Mouse (Mus musculus): Measurements from ENCODE around the gene Iqgap1. TPM values are rescaled to one million over a fixed set of nuclear protein-coding genes. Genes with fewer than 3 reads are reported as not detected.

Gene Iqgap1
- polyA plus RNA-seq, 1 experiment from 2014 or later, result 14.4 TPM

GRCm38 (mm10) chr7:80830193-80830803 is 4.5 kb upstream of the Iqgap1 start:
- Histone ChIP-seq H3K9ac (no peak overlapping the region), H3K9me3 (replicated peaks) (no peaks in the 10 kb centered on the region), H3K4me1 (replicated peaks) (peaks cover 11% of the 10 kb centered on the region), H3K27ac (replicated peaks) (no peak overlapping the region), H3K36me3 (replicated peaks) (no peaks in the 10 kb centered on the region), H3K4me3 (replicated peaks) (no peak overlapping the region), H3K4me2 (no peak overlapping the region), H3K27me3 (no peaks in the 10 kb centered on the region)
- ATAC-seq (ENCODE audit: insufficient read depth), result peak; percentile 22; the same call in 1 of the 2 replicates
- 67% methylated on average over 15 of the region's 15 CpGs for WGBS (ENCODE audit: insufficient replicate concordance)

- no peak overlapping the region for H3K27ac ChIP-seq (replicated peaks)
- no peaks in the 10 kb centered on the region for H3K27me3 ChIP-seq
- H3K9me3 ChIP-seq (replicated peaks), result no peaks in the 10 kb centered on the region
- 53% methylated on average over 18 of the region's 18 CpGs for WGBS (ENCODE audit: insufficient replicate concordance)
- no peak overlapping the region for H3K4me3 ChIP-seq (replicated peaks)
- H3K4me1 ChIP-seq (replicated peaks), result peaks cover 19% of the 10 kb centered on the region
- ATAC-seq (ENCODE audit: insufficient read depth), result no peak
- H3K9ac ChIP-seq, result no peak overlapping the region
- H3K4me2 ChIP-seq, result no peak overlapping the region
- no peaks in the 10 kb centered on the region for H3K36me3 ChIP-seq (replicated peaks)
Observed at GRCm38 (mm10) chr7:80828146-80828860, 2.5 kb upstream of the Iqgap1 start.

- no peak overlapping the region for H3K4me3 ChIP-seq (replicated peaks)
- peak overlapping the region; percentile 38; the same call in 1 of the 2 replicates for H3K4me2 ChIP-seq
Observed at GRCm38 (mm10) chr7:80823875-80824682, 1.7 kb downstream of the Iqgap1 start.

GRCm38 (mm10) chr7:80823267-80823666 is 2.5 kb downstream of the Iqgap1 start:
- no peak overlapping the region for H3K27ac ChIP-seq (replicated peaks)
- WGBS (ENCODE audit: insufficient replicate concordance), result 70% methylated on average over 4 of the region's 4 CpGs
- H3K4me2 ChIP-seq, result no peak overlapping the region
- ATAC-seq (ENCODE audit: insufficient read depth), result no peak
- H3K4me1 ChIP-seq (replicated peaks), result peaks cover 13% of the 10 kb centered on the region
- H3K9ac ChIP-seq, result no peak overlapping the region
- no peaks in the 10 kb centered on the region for H3K9me3 ChIP-seq (replicated peaks)
- H3K27me3 ChIP-seq, result no peaks in the 10 kb centered on the region
- H3K4me3 ChIP-seq (replicated peaks), result no peak overlapping the region
- no peaks in the 10 kb centered on the region for H3K36me3 ChIP-seq (replicated peaks)

More at GRCm38 (mm10) chr7:80823875-80824682, 1.7 kb downstream of the Iqgap1 start:
- Histone ChIP-seq H3K27me3 (no peaks in the 10 kb centered on the region), H3K9me3 (replicated peaks) (no peaks in the 10 kb centered on the region), H3K27ac (replicated peaks) (no peak overlapping the region), H3K36me3 (replicated peaks) (no peaks in the 10 kb centered on the region), H3K4me1 (replicated peaks) (peaks cover 13% of the 10 kb centered on the region), H3K9ac (no peak overlapping the region)
- 29% methylated on average over 11 of the region's 11 CpGs for WGBS (ENCODE audit: insufficient replicate concordance)
- ATAC-seq (ENCODE audit: insufficient read depth), result 0 out of 2 replicates have a peak, but pooled peaks have one; percentile 40

GRCm38 (mm10) chr7:80820838-80821237 is 4.9 kb downstream of the Iqgap1 start:
- Histone ChIP-seq H3K27ac (replicated peaks) (no peak overlapping the region), H3K4me2 (no peak overlapping the region), H3K9me3 (replicated peaks) (no peaks in the 10 kb centered on the region), H3K4me3 (replicated peaks) (no peak overlapping the region), H3K4me1 (replicated peaks) (peaks cover 13% of the 10 kb centered on the region), H3K36me3 (replicated peaks) (no peaks in the 10 kb centered on the region), H3K9ac (no peak overlapping the region), H3K27me3 (no peaks in the 10 kb centered on the region)
- 62% methylated on average over 4 of the region's 4 CpGs for WGBS (ENCODE audit: insufficient replicate concordance)
- ATAC-seq (ENCODE audit: insufficient read depth), result no peak

- WGBS (ENCODE audit: insufficient replicate concordance), result 53% methylated on average over 5 of the region's 5 CpGs
- no peak overlapping the region for H3K4me3 ChIP-seq (replicated peaks)
- no peaks in the 10 kb centered on the region for H3K27me3 ChIP-seq
- H3K4me2 ChIP-seq, result no peak overlapping the region
- no peak for ATAC-seq (ENCODE audit: insufficient read depth)
- no peaks in the 10 kb centered on the region for H3K4me1 ChIP-seq (replicated peaks)
- no peak overlapping the region for H3K27ac ChIP-seq (replicated peaks)
- H3K36me3 ChIP-seq (replicated peaks), result no peaks in the 10 kb centered on the region
- H3K9me3 ChIP-seq (replicated peaks), result no peaks in the 10 kb centered on the region
- no peak overlapping the region for H3K9ac ChIP-seq
Observed at GRCm38 (mm10) chr7:80816641-80817040, 9.1 kb downstream of the Iqgap1 start.

- Histone ChIP-seq H3K27me3 (no peaks in the 10 kb centered on the region), H3K4me2 (no peak overlapping the region), H3K9ac (no peak overlapping the region), H3K36me3 (replicated peaks) (no peaks in the 10 kb centered on the region), H3K27ac (replicated peaks) (no peak overlapping the region), H3K4me1 (replicated peaks) (no peaks in the 10 kb centered on the region), H3K9me3 (replicated peaks) (no peaks in the 10 kb centered on the region), H3K4me3 (replicated peaks) (no peak overlapping the region)
- ATAC-seq (ENCODE audit: insufficient read depth), result no peak
- 47% methylated on average over 4 of the region's 4 CpGs for WGBS (ENCODE audit: insufficient replicate concordance)
Observed at GRCm38 (mm10) chr7:80813397-80813796, 12.4 kb downstream of the Iqgap1 start.

- peaks cover 27% of the 10 kb centered on the region for H3K4me1 ChIP-seq (replicated peaks)
Observed at GRCm38 (mm10) chr7:80806331-80806730, 19.4 kb downstream of the Iqgap1 start.

GRCm38 (mm10) chr7:80803173-80803872 is 22.5 kb downstream of the Iqgap1 start:
- peak; percentile 99 for ATAC-seq (ENCODE audit: insufficient read depth)
- peak overlapping the region; percentile 70 for H3K4me3 ChIP-seq (replicated peaks)
- WGBS (ENCODE audit: insufficient replicate concordance), result 2% methylated on average over 40 of the region's 47 CpGs
- H3K9me3 ChIP-seq (replicated peaks), result no peaks in the 10 kb centered on the region
- H3K4me2 ChIP-seq, result peak overlapping the region; percentile 91
- peaks cover 27% of the 10 kb centered on the region for H3K4me1 ChIP-seq (replicated peaks)
- H3K27me3 ChIP-seq, result 0 out of 2 replicates have a peak, but pooled peaks cover 7% of the 10 kb centered on the region
- H3K27ac ChIP-seq (replicated peaks), result peak overlapping the region; percentile 84
- H3K36me3 ChIP-seq (replicated peaks), result peaks cover 10% of the 10 kb centered on the region
- H3K9ac ChIP-seq, result peak overlapping the region; percentile 64

More at GRCm38 (mm10) chr7:80806331-80806730, 19.4 kb downstream of the Iqgap1 start:
- Histone ChIP-seq H3K4me2 (no peak overlapping the region), H3K36me3 (replicated peaks) (no peaks in the 10 kb centered on the region), H3K27ac (replicated peaks) (no peak overlapping the region), H3K9me3 (replicated peaks) (no peaks in the 10 kb centered on the region), H3K9ac (no peak overlapping the region), H3K4me3 (replicated peaks) (no peak overlapping the region), H3K27me3 (0 out of 2 replicates have a peak, but pooled peaks cover 7% of the 10 kb centered on the region)
- no peak for ATAC-seq (ENCODE audit: insufficient read depth)
- WGBS (ENCODE audit: insufficient replicate concordance), result 55% methylated on average over 4 of the region's 4 CpGs

- 2% methylated on average over 36 of the region's 37 CpGs for WGBS (ENCODE audit: insufficient replicate concordance)
Observed at GRCm38 (mm10) chr7:80802412-80803160, 23.2 kb downstream of the Iqgap1 start.

More at GRCm38 (mm10) chr7:80802412-80803160, 23.2 kb downstream of the Iqgap1 start:
- 0 out of 2 replicates have a peak, but pooled peaks cover 7% of the 10 kb centered on the region for H3K27me3 ChIP-seq
- H3K27ac ChIP-seq (replicated peaks), result peak overlapping the region; percentile 84
- H3K9me3 ChIP-seq (replicated peaks), result no peaks in the 10 kb centered on the region
- ATAC-seq (ENCODE audit: insufficient read depth), result peak; percentile 71
- peaks cover 16% of the 10 kb centered on the region for H3K36me3 ChIP-seq (replicated peaks)
- peaks cover 27% of the 10 kb centered on the region for H3K4me1 ChIP-seq (replicated peaks)
- peak overlapping the region; percentile 64 for H3K9ac ChIP-seq
- peak overlapping the region; percentile 91 for H3K4me2 ChIP-seq
- H3K4me3 ChIP-seq (replicated peaks), result peak overlapping the region; percentile 70

Measured in liver, embryonic 15.5 days (tissue).